Mouse (Mus musculus): Measurements from ENCODE around the gene Tbxa2r.

GRCm38 (mm10) chr10:81302781-81303218, 25.7 kb upstream of the Tbxa2r start:
- TF ChIP-seq CTCF (IDR thresholded peaks at IDR 0.05; ENCODE audit: insufficient read depth, low read depth, low read length) (no peak), POLR2A (IDR thresholded peaks at IDR 0.05; ENCODE audit: insufficient read depth, low read depth, low read length) (no peak)
